Mouse (Mus musculus): ENCODE measurements around the gene Rabggtb.

Rabggtb gene

DNA sequence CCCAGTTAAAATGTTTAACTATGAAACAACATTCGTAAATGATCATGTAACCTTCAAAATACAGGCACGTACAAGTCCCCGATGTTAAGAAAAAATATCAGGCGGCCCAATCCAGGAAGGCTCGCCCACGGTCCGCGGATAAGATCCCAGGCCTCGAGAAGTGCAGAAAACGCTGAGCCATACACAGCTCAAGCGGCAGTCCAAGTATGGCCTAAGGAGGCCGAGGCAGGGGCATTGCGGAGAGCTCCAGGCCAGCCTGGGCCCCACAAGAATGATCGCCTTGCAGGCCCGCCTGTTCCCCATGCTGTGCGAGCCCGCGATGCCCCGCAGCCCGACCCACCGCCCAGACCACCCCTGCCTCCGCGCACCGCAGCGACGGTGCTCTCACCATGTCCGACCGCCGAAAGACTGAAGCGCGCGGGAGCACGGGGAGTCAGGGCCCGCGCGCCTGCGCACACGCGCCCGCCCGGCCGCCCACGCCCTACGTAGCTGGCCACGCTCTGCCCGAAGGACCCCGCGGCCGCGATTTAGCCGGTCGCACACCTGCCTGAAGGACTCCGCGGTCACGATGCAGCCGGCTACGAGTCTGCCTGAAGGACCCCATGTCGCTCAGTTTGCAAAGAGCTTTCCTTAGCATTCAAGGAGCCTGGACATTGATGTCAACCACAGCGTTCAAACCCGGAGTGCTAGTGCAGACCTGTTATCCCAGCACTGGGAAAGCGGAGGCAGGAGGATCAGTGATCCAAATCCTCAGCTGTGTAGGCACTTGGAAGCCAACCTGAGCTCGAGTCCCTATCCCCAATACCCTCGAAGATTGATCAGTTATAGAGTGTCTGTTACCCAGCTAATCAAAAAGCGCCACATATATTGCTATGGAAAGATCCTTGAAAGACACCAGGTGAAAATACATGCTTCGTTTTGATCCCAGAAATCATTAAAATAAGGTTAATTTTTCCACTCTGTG lies at the start of gene Rabggtb:
Gene Rabggtb, minus strand, starts transcription at position 464 of the 964 bp plus-strand sequence.
- peak; percentile 96 for DNase-seq

DNA sequence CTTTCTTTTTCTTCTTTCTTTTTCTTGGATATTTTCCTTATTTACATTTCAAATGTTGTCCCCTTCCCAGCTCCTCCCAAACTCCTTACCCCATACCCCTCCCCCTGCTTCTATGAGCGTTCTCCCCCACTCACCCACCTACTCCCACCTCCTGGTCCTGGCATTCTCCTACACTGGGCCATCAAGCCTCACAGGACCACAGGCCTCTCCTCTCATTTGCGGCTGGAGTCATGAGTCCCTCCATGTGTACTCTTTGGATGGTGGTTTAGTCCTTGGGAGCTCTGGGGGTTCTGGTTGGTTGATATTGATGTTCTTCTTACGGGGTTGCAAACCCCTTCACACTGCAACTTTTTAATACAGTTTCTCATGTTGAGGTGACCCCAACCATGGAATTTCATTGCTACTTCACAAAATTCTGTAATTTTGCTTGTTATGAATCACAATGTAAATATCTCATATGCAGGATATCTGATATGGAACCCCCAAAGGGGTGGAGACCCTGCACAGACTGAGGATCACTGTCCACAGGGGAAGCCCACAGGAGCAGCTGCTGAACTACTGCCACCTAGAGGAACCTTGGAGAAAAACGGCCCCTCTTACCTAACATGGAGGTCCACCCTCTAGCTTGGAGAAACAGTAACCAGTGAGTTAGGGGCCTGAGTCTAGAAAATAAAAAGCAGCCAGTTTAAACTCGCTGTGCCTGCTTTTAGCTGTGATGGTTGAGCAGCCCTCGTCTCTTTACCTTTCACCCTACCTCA lies 49.0 kb upstream of the Rabggtb start:
- peak; percentile 32 for DNase-seq

DNA sequence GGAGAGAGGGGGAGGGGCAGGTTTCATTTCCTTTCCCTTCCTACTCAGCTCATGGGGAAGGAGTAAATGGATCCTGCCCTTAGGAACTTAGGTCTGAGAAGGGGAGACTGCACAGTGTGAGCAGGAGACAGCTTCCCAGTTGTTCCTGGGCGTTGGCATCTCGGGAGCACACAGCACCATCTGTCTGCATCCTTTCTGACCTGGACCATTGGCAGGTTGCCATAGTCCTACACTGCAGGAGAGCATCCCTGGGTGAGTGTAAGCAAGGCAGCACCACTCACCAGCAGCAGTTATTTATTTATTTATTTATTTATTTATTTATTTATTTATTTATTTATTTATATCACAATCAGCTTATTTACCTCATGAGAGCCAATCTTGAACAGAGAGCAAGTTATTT lies 48.1 kb upstream of the Rabggtb start:
- no peak for DNase-seq

DNA sequence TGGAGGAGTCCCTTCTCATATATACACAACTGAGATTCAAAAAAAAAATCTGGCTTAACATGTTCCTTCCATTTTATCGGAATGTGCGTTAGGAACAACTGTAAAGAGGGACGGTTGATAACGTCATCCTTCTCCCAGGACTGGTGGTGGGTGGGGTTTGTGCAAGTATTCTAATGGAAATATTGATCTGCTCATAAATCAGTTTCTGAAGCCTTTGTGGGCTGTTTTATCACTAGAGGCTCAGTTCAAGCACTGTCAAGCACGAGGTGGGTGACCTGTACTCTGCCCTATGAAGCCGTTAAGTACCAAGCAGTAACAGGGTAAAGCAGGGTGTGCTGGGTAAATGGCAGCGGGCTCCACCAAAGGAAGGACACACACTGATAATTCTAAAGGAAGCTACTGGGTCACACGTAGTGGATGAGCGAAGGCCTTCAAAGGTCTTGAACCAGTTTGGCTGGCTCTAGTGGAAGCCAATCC lies 47.0 kb upstream of the Rabggtb start:
- DNase-seq = no peak

DNA sequence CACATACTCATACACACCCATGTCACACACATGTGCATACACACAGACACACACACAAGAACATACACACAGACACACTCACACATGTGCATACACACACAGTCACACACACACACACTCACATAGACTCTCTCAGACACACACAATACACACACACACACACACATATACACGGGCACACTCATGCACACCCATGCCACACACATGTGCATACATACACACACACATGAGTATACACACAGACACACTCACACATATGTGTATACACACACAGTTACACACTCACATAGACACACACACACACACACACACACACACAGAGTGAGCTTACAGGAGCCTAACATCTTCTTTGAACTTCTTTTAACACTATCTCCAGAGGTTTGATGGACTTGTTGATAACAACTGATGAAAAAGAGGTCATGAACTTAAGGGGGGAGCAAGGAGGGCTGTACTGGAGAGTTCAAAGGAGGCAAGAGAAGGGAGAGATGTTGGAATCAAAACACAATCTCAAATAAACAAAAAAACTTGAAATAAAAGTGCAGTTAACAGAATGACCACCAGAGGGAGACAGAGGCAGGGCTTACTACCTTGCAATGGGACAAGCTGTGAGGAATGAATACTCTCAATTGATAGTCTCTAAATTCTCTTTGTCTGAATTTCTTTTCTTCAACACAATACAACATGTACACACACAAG lies 46.4 kb upstream of the Rabggtb start:
- DNase-seq = peak; percentile 48

DNA sequence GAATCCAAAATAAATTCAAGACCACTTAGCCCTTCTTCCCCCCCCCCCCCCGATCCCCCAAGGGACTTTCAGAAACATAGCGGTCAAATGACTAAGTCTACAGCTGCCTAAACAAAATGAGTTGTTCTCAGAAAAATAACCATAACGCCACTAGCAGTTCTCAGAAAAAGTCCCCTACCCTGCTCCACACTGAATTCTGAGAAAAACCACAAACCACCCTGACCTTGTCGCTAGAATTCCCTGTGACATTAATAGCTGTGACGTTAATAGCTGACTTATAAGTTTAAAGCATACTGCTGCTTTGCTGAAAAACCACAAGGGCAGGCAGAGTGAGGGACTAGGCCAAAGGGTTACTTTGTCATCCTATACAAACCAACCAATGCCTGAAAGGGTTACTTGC lies 45.1 kb upstream of the Rabggtb start:
- DNase-seq = no peak

DNA sequence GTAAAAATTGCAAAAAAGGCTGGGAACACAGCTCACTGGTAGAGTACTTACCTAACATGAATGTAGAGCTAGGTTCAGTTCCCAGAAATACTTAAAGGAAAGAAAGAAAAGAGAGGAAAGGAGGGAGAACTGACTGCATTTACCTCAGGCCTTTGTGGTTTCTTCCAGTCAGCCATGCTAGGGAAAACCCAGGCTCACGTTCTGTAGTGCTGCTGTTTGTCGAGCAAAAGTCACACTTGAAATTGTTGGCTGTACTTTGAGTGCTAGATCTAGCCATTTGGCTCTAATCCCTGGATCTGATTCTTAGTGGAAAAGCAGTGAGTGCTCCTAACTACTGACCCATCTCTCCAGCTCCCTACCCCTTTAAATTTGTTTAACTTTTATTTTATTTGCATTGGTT lies 35.4 kb upstream of the Rabggtb start:
- DNase-seq = no peak

DNA sequence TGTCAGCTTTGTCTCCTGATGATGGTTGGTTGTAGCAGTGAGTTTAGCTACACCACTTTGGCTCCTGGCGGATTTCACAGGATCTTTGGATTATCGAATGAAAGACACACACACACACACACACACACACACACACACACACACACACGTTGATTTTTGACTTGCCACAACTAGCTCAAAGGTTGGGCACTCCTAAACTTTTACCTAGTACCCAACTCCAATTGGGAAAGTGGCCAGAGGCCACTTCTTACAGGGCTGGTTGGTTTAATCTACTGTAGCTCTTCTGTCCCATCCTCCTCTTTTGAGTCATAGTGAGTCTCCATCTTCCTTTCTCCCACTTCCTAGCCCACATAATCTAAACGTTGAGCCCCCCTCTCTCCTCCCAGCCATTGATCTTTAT lies 34.5 kb upstream of the Rabggtb start:
- DNase-seq = no peak

DNA sequence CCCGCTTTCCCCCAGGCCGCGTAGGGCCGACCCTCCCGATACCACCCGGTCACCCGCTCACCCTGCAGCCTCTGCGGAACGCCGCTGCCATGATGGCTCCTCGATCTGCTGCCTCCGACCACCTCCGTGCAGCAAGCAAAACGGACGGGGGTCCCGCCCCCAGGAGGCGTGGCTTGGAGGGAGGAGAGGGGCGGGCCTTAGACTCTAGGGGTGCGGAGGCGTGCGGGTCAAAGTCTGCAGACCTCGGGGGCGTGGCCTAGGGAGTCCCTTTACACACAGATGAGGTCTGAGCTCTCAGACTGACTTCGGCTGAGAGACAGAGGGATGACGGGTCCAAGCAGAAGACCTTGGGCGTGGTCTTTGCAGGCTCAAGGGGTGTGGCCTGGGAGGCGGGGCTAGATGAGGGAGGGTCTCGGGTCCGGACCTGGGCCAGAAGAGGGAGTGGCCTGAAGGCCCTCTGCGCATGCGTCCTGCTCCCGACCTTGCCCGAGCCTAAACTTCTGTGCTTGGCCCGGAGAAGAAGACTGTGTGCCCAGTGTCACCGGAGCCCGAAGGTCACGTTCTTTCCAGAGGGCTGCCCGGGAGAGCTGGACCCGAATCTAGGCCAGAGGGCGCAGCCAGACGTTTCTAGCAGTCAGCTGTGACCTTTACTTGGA lies 31.7 kb upstream of the Rabggtb start, which contains the start of gene Acadm:
Gene Acadm, minus strand, starts transcription at position 298 of the 656 bp plus-strand sequence.
- peak; percentile 98 for DNase-seq

DNA sequence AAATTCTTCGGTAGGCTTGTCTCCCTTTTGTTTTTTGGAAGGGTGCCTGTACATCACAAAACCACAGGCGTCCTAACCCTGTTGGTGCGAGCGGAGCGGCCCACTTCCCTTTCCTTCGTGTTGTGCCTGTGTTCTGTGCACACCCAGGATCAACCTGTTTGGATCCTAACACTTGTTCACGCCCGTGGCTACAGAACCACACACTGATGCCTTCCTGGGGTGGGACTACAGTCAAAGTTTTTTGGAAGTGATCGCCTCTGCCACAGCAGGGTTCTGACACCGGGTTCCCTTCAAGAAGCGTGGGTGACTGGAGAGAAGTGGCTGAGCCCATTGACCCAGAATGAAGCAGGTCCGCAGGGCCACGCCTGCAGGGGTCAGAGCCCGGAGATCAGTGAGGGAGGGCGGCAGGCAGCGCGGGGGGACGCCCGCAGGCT lies 31.1 kb upstream of the Rabggtb start:
- DNase-seq = no peak

DNA sequence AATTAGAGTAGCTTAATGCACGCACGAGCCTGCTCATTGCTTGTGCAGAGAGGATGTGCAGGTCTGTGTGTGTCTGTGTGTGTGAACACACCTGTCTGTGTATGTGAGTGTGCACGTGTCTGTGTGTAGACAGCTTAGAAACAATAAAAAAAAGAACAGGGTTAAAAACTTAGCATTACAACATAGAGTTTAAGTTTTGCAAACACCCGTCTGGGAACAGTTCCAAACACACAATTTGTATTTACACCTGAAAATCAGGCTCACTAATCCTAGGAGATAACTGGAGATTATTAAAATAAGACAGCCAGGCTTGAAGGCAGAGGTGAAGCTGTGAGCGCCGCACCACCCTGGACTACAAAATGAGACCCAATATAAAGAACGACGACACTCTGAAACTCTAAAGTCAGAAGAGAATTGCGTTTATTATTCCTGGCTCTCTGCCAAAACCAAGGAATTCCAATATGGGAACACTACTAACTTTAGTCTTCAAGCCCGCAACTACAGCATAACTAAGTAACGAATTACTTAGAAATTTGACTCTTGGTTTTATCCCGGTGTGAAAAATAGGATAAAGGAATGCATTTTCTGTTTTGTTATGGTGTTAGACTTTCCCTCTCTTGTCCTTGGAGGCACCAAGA lies 30.3 kb upstream of the Rabggtb start:
- DNase-seq = no peak

DNA sequence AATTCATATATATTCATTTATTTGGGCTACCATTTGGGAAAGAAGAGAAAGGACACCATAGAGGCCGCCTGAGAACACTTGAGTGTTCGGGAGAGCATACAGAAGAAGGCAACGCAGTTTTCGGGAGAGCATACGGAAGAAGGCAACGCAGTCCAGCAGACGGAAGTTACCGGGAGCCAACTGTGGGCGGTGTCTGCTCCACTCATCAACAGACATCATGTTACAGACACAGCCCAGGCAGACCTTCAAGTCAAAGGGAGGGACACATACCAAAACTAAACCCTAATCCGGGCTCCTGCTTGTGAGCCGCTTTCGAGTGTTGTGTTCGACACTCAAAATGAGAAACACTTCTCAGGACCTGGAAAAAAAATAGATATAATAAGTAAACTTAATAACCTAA lies 28.8 kb upstream of the Rabggtb start:
- no peak for DNase-seq

DNA sequence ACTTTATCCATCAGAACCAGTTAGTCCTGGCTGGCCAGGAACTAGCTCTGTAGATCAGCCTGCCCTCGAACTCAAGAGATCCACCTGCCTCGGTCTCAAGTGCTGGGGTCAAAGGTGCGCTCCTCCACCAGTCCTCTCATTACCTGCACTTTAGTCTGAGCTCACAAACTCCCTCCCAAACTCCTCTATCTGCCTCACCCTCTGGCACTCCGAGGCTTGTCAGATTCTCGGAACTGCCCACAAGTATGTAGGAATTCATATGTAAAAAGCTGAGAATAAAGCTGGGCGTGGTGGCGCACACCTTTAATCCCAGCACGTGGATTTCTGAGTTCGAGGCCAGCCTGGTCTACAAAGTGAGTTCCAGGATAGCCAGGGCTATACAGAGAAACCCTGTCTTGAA lies 27.7 kb upstream of the Rabggtb start:
- no peak for DNase-seq

DNA sequence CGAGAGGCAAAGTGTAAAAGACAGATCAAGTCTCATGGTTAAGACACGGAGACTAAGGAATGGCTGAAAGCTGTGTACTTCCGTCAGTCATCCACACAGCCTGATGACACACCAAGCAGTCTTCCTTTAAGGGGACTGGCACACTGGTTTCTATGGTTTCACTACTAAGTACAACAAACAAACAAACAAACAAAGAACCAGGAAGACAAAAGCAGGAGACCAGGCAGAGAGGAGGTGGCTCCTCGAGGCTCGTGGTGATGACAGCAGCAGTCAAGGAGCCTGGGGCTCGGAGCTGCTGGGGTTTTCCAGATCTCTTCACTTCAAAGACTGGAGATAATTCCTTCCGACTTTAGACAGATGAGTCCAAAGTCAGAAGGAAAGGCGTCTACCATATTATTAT lies 27.2 kb upstream of the Rabggtb start:
- DNase-seq = no peak

DNA sequence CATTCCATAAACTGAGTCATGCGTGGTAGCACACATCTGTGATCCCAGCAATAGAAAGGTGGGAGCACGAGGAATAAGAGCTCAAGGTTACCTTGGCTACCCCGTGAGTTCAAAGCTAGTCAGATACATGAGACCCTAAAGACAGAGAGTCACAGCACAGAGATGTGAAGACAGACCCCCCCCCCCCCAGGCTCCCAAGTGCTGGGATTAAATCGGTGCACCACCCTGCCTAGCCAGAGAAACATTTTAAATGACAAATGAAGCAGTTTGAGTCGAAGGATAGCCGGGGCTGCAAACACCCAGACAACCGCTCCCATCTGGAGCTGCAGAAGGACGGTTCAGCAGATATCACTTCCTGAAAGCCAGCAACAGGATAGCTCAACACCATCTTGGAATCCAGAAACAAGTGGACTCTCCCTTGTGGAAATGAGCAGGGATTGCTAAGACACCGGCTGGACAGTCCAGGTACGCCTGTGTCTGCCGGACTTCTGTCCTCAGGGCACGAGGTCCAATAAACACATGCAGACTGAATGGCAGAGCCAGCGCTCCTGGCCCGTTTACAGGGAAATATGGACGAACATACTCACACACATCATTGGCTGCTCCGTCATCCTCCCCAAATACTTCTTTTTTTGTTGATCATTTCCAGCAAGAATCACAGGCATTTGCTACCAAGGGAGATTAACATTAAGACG lies 24.5 kb upstream of the Rabggtb start:
- no peak for DNase-seq

DNA sequence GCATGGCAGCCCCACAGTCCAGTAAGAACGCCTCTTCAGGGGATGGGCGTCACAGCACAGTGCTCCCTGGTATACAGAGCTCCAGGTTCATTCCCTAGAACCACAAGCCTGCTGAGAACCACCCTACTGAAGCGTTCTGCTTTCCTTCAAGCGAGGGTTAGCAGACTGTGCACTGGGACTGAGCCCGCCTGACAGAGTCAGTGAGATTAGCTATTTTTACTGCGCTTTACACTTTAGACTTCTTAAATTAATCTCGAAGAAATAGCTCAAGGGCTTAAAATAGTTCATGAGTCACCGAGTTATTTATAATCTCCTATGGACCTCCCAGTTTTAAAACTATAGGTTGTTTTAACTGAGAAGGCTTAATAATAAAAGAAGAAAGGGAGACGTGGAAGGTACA lies 23.1 kb upstream of the Rabggtb start:
- no peak for DNase-seq

DNA sequence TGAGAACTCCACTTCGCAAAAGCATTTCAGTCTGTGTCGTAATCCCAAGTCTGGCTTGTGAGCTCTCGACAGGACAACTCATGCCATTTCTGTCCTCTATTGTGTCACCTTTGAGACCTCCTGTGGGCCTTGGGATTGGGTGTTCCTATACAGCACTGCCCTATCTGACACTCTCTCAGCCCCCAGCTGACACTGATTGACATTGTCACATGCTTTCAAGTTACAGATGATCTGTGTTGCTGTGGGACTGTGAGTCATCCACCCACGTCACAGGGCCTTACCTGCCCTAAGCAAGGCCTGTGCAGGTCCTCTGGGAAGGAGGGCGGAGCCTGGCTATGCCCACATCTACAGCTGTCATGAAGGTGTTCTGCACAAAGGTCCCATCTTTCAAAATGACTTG lies 19.7 kb upstream of the Rabggtb start:
- DNase-seq = no peak

DNA sequence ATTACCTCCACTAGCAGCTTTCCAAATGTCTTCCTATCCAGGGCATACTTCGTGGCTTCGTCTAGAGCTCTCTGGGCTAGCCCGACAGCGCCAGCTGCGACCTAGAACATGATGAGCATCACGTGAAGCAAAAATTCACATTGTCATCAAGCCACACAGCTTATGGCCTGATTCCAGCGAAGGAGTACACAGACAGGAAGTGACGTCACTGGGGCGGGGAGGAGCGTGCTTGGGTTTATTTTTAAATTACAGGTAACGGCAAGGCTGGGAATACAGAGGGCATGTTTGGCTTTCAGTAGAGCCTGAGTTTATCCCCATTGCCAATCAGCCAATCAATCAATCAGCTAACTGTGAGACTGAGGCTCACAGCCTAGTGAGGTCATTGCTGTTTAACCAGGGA lies 16.7 kb upstream of the Rabggtb start:
- no peak for DNase-seq

DNA sequence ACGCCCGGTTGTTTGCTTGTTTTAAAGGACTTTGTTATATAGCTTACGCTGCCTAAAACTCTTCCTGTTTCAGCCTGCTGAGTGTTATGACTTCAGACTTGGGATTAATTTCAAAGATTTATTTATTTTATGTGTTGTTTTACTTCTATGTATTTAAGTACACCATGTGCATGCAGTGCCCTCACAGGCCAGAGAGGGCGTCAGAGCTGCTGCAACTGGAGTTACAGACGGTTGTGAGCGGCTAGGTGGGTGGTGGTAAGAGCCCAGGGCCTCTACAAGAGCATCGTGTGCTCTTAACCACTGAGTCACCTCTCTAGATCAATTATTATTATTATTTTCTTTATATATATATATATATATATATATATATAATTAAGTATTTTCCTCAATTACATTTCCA lies 13.5 kb upstream of the Rabggtb start:
- no peak for DNase-seq

DNA sequence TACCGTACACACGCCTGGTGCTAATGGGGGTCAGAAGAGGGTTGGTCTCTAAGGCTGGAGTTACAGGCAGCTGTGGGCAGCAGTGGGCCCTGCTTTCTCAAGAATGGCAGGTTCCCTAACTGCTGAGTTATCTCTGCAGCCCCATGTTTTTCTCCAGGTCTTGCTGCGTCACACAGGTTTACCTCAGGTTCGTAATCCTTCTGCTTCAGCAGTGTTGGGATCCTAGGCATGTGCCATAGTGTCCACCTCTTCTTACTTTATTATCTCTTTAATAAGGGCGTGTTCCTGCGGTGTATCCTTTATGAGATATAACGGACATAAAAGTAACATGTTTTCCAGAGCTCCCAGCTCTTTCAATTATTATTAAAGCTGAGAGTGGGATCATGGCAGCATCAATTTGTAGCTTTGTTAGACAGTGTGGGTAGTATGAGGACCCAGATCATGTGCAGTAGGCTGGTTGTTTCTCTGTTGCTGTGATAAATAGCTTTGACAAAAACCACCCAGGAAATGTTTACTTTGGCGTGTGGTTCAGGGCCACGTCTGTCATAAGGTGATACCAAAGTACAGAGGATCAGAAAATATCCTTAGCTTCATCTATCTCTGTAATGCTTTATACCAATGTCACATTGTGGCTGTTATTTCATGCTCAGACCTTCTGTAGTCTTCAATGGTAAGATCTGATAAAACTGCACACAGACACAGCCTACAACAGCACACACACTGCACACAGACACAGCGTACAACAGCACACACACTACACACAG lies 8.5 kb upstream of the Rabggtb start:
- DNase-seq = no peak

DNA sequence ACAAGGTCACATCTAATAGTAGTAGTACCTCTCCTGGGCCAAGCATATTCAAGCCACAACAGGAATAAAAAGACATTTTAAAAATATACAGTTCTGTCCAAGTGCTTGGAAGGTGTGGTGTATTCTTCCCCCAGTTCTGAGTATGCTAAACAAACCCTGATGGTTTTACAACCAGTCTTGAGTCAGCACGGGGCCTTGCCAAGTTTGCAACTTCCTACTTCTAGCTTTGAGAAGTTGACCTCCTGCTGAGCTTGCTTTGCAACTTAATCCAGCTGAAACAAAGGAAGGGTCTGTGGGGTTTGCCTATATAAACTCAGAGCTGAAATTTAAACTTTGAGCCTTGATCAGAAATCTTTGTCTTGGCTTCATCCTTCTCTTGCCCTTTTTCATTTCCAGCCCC lies 4.4 kb upstream of the Rabggtb start:
- DNase-seq = no peak

Data from lung, postnatal 10 days (tissue).